10 mouse cellular contexts compared by ENCODE assay signal in genomic region chr2:179200495-179200894, GRCm38 (mm10).
DNase-seq lines count a peak whose midpoint lies in the region; ATAC-seq and TF ChIP-seq lines count a peak whose summit lies in the region.
"Had no signal": no experiment of that assay in that cellular context is flagged by ENCODE, and none has a peak within 500 bp of the region (broad histone marks: within the 10 kb centered on the region; RNA-seq: fewer than 3 reads in every experiment).

No protein-coding gene starts in this region.

- H3K4me2 ChIP-seq in hindbrain, embryonic 11.5 days (replicated peaks; ENCODE audit: low read depth, low read length): no peak overlapping the region
- H3K4me2 ChIP-seq in hindbrain, embryonic 13.5 days: no peak overlapping the region
- no peak overlapping the region for H3K4me2 ChIP-seq in limb, embryonic 11.5 days (ENCODE audit: low read depth, severe bottlenecking)

- WGBS in hindbrain, embryonic 11.5 days: 9% methylated on average over 6 of the region's 6 CpGs
- 12% methylated on average over 6 of the region's 6 CpGs for WGBS in hindbrain, embryonic 13.5 days
- 11% methylated on average over 6 of the region's 6 CpGs for WGBS in limb, embryonic 11.5 days

- no peak overlapping the region for H3K9ac ChIP-seq in hindbrain, embryonic 11.5 days (ENCODE audit: low read depth, low read length)
- no peak overlapping the region for H3K9ac ChIP-seq in hindbrain, embryonic 13.5 days
- H3K9ac ChIP-seq in limb, embryonic 11.5 days (ENCODE audit: low read length): no peak overlapping the region
- H3K9ac ChIP-seq: liver, embryonic 14.5 days had no signal

- no peak for ATAC-seq in hindbrain, embryonic 11.5 days (ENCODE audit: low FRiP score)
- no peak for ATAC-seq in hindbrain, embryonic 13.5 days (ENCODE audit: low FRiP score)
- ATAC-seq in limb, embryonic 11.5 days (ENCODE audit: insufficient number of reproducible peaks, low FRiP score, low TSS enrichment, low read depth): peak; percentile 35; the same call in 1 of the 2 replicates
- ATAC-seq: Patski had no signal

- H3K36me3 ChIP-seq in hindbrain, embryonic 11.5 days (ENCODE audit: control insufficient read depth, insufficient read depth, low read length): no peaks in the 10 kb centered on the region
- no peaks in the 10 kb centered on the region for H3K36me3 ChIP-seq in hindbrain, embryonic 13.5 days
- H3K36me3 ChIP-seq in limb, embryonic 11.5 days (ENCODE audit: control insufficient read depth, insufficient read depth, low read length): no peaks in the 10 kb centered on the region

- no peak overlapping the region for H3K4me3 ChIP-seq in hindbrain, embryonic 11.5 days (ENCODE audit: low read depth, low read length)
- H3K4me3 ChIP-seq in hindbrain, embryonic 13.5 days: no peak overlapping the region
- no peak overlapping the region for H3K4me3 ChIP-seq in limb, embryonic 11.5 days (ENCODE audit: low read depth, low read length)
- no peak overlapping the region for H3K4me3 ChIP-seq in layer of hippocampus, adult 2 months

- H3K27ac ChIP-seq in hindbrain, embryonic 11.5 days (ENCODE audit: low read depth, low read length): no peak overlapping the region
- H3K27ac ChIP-seq in hindbrain, embryonic 13.5 days: no peak overlapping the region
- H3K27ac ChIP-seq in limb, embryonic 11.5 days (replicated peaks; ENCODE audit: low read depth, low read length): no peak overlapping the region
- no peak overlapping the region for H3K27ac ChIP-seq in layer of hippocampus, adult 2 months
- H3K27ac ChIP-seq: liver, embryonic 14.5 days had no signal

- no peak for TF ChIP-seq POLR2A in brain, embryonic 14.5 days (IDR thresholded peaks at IDR 0.05; ENCODE audit: borderline replicate concordance, extremely low read depth, insufficient read depth, insufficient read length, poor library complexity, severe bottlenecking)

- H3K27me3 ChIP-seq in hindbrain, embryonic 11.5 days (ENCODE audit: control insufficient read depth, insufficient read depth, low read length): no peaks in the 10 kb centered on the region; the same call in 1 of the 2 replicates
- 0 out of 2 replicates have a peak, but pooled peaks cover 13% of the 10 kb centered on the region for H3K27me3 ChIP-seq in hindbrain, embryonic 13.5 days
- no peaks in the 10 kb centered on the region for H3K27me3 ChIP-seq in limb, embryonic 11.5 days (ENCODE audit: control insufficient read depth, insufficient read depth, low read length)
- H3K27me3 ChIP-seq: Patski had no signal

- TF ChIP-seq CTCF in brain, embryonic 14.5 days (IDR thresholded peaks at IDR 0.05; ENCODE audit: borderline replicate concordance, extremely low read depth, insufficient read depth, insufficient read length): no peak
- TF ChIP-seq CTCF in layer of hippocampus, adult 2 months (conservative IDR thresholded peaks at IDR 0.05): no peak

- DNase-seq in hindbrain, embryonic 11.5 days (ENCODE audit: low spot score): peak; percentile 72
- peak; percentile 2 for DNase-seq in 3T3-L1 (ENCODE audit: low read depth, low spot score)
- peak; percentile 31 for DNase-seq in brain, embryonic 14.5 days (ENCODE audit: low read depth)
- DNase-seq in limb, embryonic 11.5 days (ENCODE audit: low spot score): peak; percentile 95
- DNase-seq in urinary bladder, adult 18-20 months (ENCODE audit: low spot score in 2 of 2): no peak
- no peak for DNase-seq in layer of hippocampus, adult 2 months (ENCODE audit: low spot score in 2 of 2)
- no peak for DNase-seq in layer of hippocampus, adult 8-10 months (ENCODE audit: low spot score in 2 of 2)

- H3K4me1 ChIP-seq in hindbrain, embryonic 11.5 days (replicated peaks; ENCODE audit: control insufficient read depth, insufficient read depth, low read length): no peaks in the 10 kb centered on the region; the same call in 1 of the 2 replicates
- peaks cover 2% of the 10 kb centered on the region; the same call in 1 of the 2 replicates for H3K4me1 ChIP-seq in hindbrain, embryonic 13.5 days (replicated peaks)
- H3K4me1 ChIP-seq in limb, embryonic 11.5 days (ENCODE audit: control insufficient read depth, insufficient read depth, low read length): no peaks in the 10 kb centered on the region

- H3K9me3 ChIP-seq in hindbrain, embryonic 11.5 days (ENCODE audit: control insufficient read depth, low read length): no peaks in the 10 kb centered on the region
- H3K9me3 ChIP-seq in hindbrain, embryonic 13.5 days: no peaks in the 10 kb centered on the region
- H3K9me3 ChIP-seq in limb, embryonic 11.5 days (ENCODE audit: control insufficient read depth, low read length): no peaks in the 10 kb centered on the region

Comparison
In these comparisons a context has a peak if more than half of its experiments do, and no peak if none do; other contexts are left out.
1. DNase-seq: peak in hindbrain, embryonic 11.5 days (single experiment), 3T3-L1 (single experiment), brain, embryonic 14.5 days (single experiment) and limb, embryonic 11.5 days (single experiment); none in urinary bladder, adult 18-20 months (0 of 2), layer of hippocampus, adult 2 months (0 of 2) and layer of hippocampus, adult 8-10 months (0 of 2).